Mouse (Mus musculus): ENCODE data around the gene Wnt10b. TPM values are rescaled to one million over a fixed set of nuclear protein-coding genes. Genes with fewer than 3 reads are reported as not detected.

The Wnt10b gene
- polyA plus RNA-seq, 1 experiment from 2014 or later = 0.12 TPM

DNA sequence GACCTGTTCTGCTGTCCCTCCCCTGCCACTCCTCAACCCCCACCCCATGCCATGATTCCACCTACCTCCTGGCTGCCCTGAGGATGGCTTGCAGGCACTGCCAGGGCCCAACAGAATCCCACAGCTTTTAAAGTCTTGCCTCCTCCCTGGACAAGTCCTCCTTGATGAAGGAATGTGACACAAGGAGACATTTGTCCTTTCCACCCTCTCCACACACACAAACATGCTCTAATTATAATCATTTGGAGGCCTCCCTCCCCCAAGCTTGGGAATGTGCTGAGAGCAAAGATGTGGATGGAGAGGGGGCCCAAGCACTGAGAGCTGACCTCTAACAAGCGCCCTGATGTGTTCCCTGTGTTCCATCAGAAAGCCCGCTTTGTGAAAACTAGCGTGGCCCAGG, 31.4 kb upstream of the Wnt10b start, which contains the start of gene Ddn:
Ddn (minus strand) TSS at position 101 of the 400 bp plus-strand sequence.
- 58% methylated on average over 3 of the region's 3 CpGs for WGBS

DNA sequence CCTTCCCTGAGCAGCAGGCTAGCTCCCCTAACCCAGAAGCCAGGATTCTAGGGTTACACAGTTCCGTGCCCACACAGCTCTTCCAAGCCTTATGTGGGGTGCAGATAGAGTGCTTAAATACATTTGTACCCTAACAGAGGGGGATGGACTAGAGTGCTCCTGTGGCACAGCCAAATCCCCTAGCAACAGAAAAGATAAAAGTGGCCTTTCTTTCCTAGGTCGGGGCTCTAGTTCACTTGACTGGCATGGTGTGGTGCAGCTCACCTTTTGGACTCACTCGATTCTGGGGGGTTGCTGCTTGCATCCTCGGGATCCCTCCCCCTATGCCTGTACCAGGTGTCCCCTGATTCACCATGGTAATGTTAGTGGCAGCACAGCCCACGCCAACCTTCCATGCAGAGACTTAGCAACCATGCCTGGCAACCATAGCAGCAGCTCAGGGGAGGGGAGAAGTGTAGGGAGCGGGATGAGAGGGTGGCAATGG, 30.7 kb upstream of the Wnt10b start:
- Histone ChIP-seq H3K9me3 (ENCODE audit: control insufficient read depth, low read length) (no peaks in the 10 kb centered on the region), H3K27me3 (replicated peaks; ENCODE audit: control insufficient read depth, insufficient read depth, low read length) (peaks cover 64% of the 10 kb centered on the region), H3K4me3 (ENCODE audit: low read depth, low read length) (no peak overlapping the region), H3K27ac (ENCODE audit: low read depth) (no peak overlapping the region), H3K36me3 (ENCODE audit: control insufficient read depth, insufficient read depth, low read length) (peaks cover 15% of the 10 kb centered on the region), H3K9ac (ENCODE audit: low read length) (no peak overlapping the region), H3K4me2 (ENCODE audit: low read length) (no peak overlapping the region; the same call in 1 of the 2 replicates), H3K4me1 (replicated peaks; ENCODE audit: control insufficient read depth, insufficient read depth, low read length) (peaks cover 15% of the 10 kb centered on the region)
- WGBS = 12% methylated on average over 6 of the region's 6 CpGs
- DNase-seq (ENCODE audit: low spot score) (no peak), ATAC-seq (replicated peaks; ENCODE audit: low FRiP score, low TSS enrichment, low read depth) (no peak)

More for the DNA sequence above, 31.4 kb upstream of the Wnt10b start, which contains the start of gene Ddn:
- H3K27ac ChIP-seq (ENCODE audit: low read depth) = no peak within 1 kb of the TSS
- H3K4me3 ChIP-seq (ENCODE audit: low read depth, low read length) = peak within 1 kb of the TSS; percentile 27
- H3K9ac ChIP-seq (ENCODE audit: low read length) = no peak within 1 kb of the TSS
- peaks cover 15% of the 10 kb centered on the region for H3K4me1 ChIP-seq (replicated peaks; ENCODE audit: control insufficient read depth, insufficient read depth, low read length)
- H3K4me2 ChIP-seq (ENCODE audit: low read length) = peak within 1 kb of the TSS; percentile 55
- DNase-seq (ENCODE audit: low spot score) (no peak), ATAC-seq (replicated peaks; ENCODE audit: low FRiP score, low TSS enrichment, low read depth) (no peak)
- H3K27me3 ChIP-seq (replicated peaks; ENCODE audit: control insufficient read depth, insufficient read depth, low read length) = peaks cover 57% of the 10 kb centered on the region
- no peaks in the 10 kb centered on the region for H3K9me3 ChIP-seq (ENCODE audit: control insufficient read depth, low read length)
- peaks cover 22% of the 10 kb centered on the region for H3K36me3 ChIP-seq (ENCODE audit: control insufficient read depth, insufficient read depth, low read length)

DNA sequence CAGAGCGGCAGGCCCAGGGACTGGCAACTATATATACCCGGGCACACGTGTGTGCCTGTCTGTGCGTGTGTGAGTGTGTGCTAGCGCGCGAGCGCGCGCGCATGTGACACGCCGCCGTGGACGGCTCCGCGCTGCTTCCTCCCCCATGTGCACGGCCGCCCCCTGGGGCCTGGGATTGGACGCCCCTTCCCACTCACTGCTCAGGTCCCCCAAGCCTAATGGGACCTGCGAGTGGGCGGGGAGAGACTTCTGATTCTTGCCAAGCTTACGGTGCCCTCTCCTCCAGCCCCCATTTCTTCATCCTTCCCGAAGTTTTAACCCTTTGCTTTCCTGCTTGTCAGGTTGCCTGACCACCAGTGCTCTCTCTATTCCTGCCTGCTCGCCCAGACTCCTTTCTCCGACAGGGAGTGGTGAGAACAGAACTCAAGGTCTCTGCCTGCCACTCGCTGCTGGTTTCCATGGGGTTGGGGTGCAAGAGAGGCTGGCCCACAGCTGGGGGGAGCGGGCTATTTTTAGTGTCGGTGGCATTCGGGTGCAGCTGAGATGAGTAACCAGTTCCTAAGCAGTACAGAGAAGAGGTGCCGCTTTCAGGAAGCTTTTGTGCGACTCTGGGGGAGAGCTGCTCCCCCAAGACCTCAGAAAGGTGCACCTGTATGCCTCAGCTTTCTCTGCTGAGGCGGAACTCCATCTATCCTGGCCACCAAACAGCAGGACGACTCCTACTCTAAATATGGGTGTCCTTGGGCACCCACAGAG, 30.1 kb upstream of the Wnt10b start:
- peaks cover 15% of the 10 kb centered on the region for H3K4me1 ChIP-seq (replicated peaks; ENCODE audit: control insufficient read depth, insufficient read depth, low read length)

DNA sequence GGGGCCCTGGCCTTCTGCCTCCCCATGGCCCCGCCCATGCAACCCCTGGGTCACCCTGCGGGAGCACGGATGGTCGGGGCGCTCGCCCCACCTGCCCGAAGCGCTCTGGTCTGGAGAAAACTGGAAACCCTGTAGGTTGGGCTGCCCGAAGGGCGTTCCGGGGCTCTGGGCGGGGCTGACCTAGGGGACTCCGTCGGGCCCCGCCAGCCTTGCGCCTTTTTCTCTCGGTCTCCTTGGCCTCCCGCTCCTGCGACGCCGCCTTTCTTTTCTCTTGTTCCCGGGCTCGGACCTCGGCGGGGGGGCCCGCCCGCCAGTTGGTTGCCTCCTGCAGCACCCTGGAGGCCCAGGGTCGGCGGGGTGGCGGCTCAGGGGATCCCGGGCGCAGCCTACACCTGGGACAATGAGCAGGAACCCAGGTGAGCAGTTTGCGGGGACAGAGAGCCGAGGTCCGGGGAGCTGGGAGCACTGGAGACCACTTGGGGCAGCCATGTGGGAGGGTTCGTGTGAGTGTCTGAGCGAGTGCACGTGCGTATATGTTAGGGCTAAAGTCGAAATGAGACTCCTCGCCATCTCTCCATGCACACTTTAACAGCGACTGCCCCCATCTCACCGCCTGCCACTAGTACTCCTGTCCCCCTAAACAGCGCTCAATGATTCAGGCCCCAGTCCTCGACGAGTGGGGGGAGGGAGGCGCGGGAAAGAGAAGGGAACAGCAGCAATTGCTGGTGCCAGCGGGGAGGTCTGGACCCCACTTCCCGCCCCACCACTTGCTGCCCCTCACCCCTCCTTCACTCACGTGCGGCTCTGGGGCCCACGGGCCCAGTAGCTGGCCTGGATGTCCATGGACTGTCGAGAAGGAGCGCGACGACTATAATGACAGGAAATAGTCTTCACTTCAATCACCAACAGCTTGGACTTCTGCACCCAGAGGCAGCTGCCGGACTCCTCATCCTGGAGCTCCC, 29.1 kb upstream of the Wnt10b start:
- Histone ChIP-seq H3K9ac (ENCODE audit: low read length) (no peak overlapping the region), H3K27ac (ENCODE audit: low read depth) (no peak overlapping the region), H3K4me3 (ENCODE audit: low read depth, low read length) (peak overlapping the region; percentile 27), H3K27me3 (replicated peaks; ENCODE audit: control insufficient read depth, insufficient read depth, low read length) (peaks cover 80% of the 10 kb centered on the region), H3K4me1 (replicated peaks; ENCODE audit: control insufficient read depth, insufficient read depth, low read length) (peaks cover 15% of the 10 kb centered on the region), H3K4me2 (ENCODE audit: low read length) (peak overlapping the region; percentile 55), H3K36me3 (ENCODE audit: control insufficient read depth, insufficient read depth, low read length) (no peaks in the 10 kb centered on the region), H3K9me3 (ENCODE audit: control insufficient read depth, low read length) (no peaks in the 10 kb centered on the region)
- ATAC-seq (replicated peaks; ENCODE audit: low FRiP score, low TSS enrichment, low read depth) (peak; percentile 5; the same call in 1 of the 2 replicates), DNase-seq (ENCODE audit: low spot score) (no peak)
- WGBS = under 1% methylated on average over 55 of the region's 58 CpGs

More for the DNA sequence above, 30.1 kb upstream of the Wnt10b start:
- no peak overlapping the region for H3K27ac ChIP-seq (ENCODE audit: low read depth)
- 1% methylated on average over 33 of the region's 34 CpGs for WGBS
- peak overlapping the region; percentile 27 for H3K4me3 ChIP-seq (ENCODE audit: low read depth, low read length)
- ATAC-seq (replicated peaks; ENCODE audit: low FRiP score, low TSS enrichment, low read depth) (no peak), DNase-seq (ENCODE audit: low spot score) (no peak)
- no peaks in the 10 kb centered on the region for H3K9me3 ChIP-seq (ENCODE audit: control insufficient read depth, low read length)
- H3K36me3 ChIP-seq (ENCODE audit: control insufficient read depth, insufficient read depth, low read length) = peaks cover 9% of the 10 kb centered on the region
- H3K27me3 ChIP-seq (replicated peaks; ENCODE audit: control insufficient read depth, insufficient read depth, low read length) = peaks cover 70% of the 10 kb centered on the region
- peak overlapping the region; percentile 17; the same call in 1 of the 2 replicates for H3K9ac ChIP-seq (ENCODE audit: low read length)
- H3K4me2 ChIP-seq (ENCODE audit: low read length) = peak overlapping the region; percentile 55

DNA sequence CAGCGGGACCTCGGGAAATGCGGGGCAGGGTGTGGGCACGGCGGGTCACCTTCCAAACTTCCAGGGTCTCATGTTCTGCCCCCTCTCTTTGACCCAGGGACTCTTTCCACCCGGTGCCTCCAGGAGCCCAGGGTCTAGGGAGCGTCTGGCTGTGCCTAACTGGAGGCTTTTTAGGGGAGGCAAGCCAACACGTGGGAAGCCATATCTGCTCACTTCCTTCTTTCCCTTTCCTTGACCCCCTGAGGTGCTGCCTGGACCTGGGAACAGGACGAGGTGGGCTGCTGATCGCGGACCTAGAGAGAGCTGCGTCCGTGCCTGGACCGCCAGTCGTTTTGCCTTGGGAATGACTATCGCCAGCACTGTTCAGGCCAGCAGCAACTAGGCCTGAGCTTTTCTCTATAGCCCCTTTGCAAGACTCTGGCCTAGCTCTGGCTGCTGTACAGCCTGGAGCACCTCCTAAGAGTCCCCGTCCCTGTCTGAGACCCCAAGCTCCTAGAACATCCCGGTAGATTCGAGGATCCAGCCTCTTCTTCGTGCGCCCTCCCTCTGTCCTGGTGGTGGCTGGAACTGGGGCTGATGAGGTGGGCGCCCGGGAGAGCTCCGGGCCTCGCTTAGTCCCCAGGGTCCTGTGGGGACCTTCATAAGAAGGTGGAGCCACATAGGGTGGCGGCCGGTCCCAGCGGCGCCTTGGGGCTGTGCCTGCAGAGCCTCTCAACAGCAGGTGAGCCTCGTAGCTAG, 28.3 kb upstream of the Wnt10b start:
- H3K4me2 ChIP-seq (ENCODE audit: low read length) = peak overlapping the region; percentile 74
- H3K4me1 ChIP-seq (replicated peaks; ENCODE audit: control insufficient read depth, insufficient read depth, low read length) = peaks cover 15% of the 10 kb centered on the region
- DNase-seq (ENCODE audit: low spot score) (no peak), ATAC-seq (replicated peaks; ENCODE audit: low FRiP score, low TSS enrichment, low read depth) (no peak)
- no peaks in the 10 kb centered on the region for H3K9me3 ChIP-seq (ENCODE audit: control insufficient read depth, low read length)
- H3K27me3 ChIP-seq (replicated peaks; ENCODE audit: control insufficient read depth, insufficient read depth, low read length) = peaks cover 88% of the 10 kb centered on the region
- peak overlapping the region; percentile 27 for H3K4me3 ChIP-seq (ENCODE audit: low read depth, low read length)
- no peak overlapping the region for H3K9ac ChIP-seq (ENCODE audit: low read length)
- H3K36me3 ChIP-seq (ENCODE audit: control insufficient read depth, insufficient read depth, low read length) = no peaks in the 10 kb centered on the region
- no peak overlapping the region for H3K27ac ChIP-seq (ENCODE audit: low read depth)
- WGBS = 9% methylated on average over 30 of the region's 30 CpGs

DNA sequence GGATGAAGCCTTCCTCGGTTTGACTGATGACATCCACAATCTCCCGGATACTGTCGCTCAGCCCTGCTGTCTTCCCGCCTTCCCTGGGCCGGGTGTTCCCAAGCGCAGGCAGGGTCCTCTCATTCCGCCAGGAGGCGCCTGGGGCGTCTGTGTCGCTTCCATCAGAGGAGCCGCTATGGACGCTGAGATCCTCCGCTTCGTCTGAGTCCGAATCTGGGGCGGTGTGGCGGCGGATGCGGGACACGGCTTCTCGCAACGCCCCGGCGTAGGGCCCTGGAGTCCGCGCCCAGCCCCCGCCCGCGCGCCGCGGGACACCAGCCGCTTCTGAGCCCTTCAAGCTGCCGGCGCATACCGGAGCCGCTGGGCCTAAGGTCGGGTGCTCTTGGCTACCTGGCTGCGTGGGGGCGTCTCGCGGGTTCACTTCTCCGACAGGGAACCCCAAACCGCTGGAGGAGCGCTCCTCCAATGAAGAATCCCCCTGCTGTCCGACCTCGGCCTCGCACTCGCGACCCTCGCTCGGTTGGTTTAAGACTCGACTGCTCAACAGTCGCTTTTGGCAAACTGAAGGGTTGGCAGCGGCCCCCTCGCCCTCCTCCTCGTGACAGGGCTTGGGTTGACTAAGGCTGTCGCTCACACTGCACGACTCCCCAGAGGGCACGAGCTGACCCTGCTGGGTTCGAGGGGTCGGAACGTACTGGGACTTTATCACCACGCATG, 27.5 kb upstream of the Wnt10b start:
- DNase-seq (ENCODE audit: low spot score) = peak; percentile 85
- Histone ChIP-seq H3K4me2 (ENCODE audit: low read length) (peak overlapping the region; percentile 74), H3K36me3 (ENCODE audit: control insufficient read depth, insufficient read depth, low read length) (no peaks in the 10 kb centered on the region), H3K9ac (ENCODE audit: low read length) (peak overlapping the region; percentile 23; the same call in 1 of the 2 replicates), H3K4me1 (replicated peaks; ENCODE audit: control insufficient read depth, insufficient read depth, low read length) (peaks cover 15% of the 10 kb centered on the region), H3K27ac (ENCODE audit: low read depth) (no peak overlapping the region), H3K27me3 (replicated peaks; ENCODE audit: control insufficient read depth, insufficient read depth, low read length) (peaks cover 96% of the 10 kb centered on the region), H3K4me3 (ENCODE audit: low read depth, low read length) (peak overlapping the region; percentile 38), H3K9me3 (ENCODE audit: control insufficient read depth, low read length) (no peaks in the 10 kb centered on the region)
- 1% methylated on average over 64 of the region's 64 CpGs for WGBS
- ATAC-seq (replicated peaks; ENCODE audit: low FRiP score, low TSS enrichment, low read depth) = peak; percentile 14; the same call in 1 of the 2 replicates

DNA sequence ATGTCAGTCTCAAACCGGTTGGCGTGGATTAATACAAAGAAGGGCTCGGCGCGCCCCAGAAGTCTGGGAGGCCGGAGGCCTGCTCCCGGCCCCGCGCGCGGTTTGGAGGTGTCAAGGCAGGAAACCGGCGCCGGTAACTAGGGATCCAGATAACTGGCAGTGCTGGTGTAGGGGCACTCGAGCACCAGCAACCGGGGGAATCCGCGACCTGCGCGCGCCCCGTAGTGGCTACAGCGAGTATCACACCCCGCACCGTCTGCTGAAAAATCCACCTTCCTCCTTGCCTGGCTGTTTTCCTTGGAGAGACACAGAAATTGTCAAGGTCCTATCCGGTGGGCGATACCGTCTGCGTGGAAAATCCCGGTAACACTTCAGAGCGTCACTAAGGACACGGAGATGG, 26.1 kb upstream of the Wnt10b start:
- Histone ChIP-seq H3K27ac (ENCODE audit: low read depth) (no peak overlapping the region), H3K27me3 (replicated peaks; ENCODE audit: control insufficient read depth, insufficient read depth, low read length) (peaks cover 99% of the 10 kb centered on the region), H3K36me3 (ENCODE audit: control insufficient read depth, insufficient read depth, low read length) (no peaks in the 10 kb centered on the region), H3K4me3 (ENCODE audit: low read depth, low read length) (0 out of 2 replicates have a peak overlapping the region, but pooled peaks have one; percentile 10), H3K9ac (ENCODE audit: low read length) (no peak overlapping the region), H3K9me3 (ENCODE audit: control insufficient read depth, low read length) (no peaks in the 10 kb centered on the region), H3K4me1 (replicated peaks; ENCODE audit: control insufficient read depth, insufficient read depth, low read length) (peaks cover 15% of the 10 kb centered on the region), H3K4me2 (ENCODE audit: low read length) (peak overlapping the region; percentile 23; the same call in 1 of the 2 replicates)
- DNase-seq (ENCODE audit: low spot score) (peak; percentile 96), ATAC-seq (replicated peaks; ENCODE audit: low FRiP score, low TSS enrichment, low read depth) (no peak)
- WGBS = 2% methylated on average over 32 of the region's 32 CpGs

Measured in intestine, embryonic 14.5 days (tissue).